8 mouse cellular contexts compared by ENCODE assay signal in the genomic region with DNA sequence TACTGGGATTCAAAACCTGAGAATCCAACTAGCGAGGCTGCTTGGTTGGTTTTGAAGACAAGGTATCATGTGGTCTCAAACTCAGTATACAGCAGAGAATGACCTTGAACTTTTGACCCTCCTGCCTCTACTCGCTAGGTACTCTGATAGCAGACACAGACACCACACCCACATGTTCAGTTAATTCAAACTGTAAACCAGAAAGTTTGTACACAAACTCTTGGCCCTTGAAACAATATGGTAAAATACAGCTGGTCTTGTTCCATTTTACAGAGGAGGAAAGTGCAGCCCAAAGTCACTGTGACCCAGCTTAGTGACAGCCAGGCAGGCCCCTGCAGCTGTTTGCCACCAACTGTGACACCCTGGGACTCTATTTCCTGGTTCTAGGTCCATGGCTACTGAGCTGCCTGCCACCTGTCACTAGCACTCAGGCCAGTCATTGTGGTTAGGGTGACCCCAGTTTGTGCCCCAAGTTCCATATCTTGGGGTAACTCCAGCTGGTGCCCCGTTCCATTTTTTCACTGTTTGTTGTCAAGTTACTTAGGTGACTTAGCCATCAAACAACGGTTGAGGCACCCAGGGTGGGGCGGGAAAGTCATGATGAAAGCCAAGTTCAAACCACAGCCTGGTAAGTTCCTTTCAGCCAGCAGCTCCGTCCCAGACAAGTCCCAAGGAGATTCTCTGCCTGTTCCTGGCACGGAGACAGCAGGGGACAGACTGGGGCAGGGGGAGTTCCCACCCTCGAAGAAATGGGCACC. TPM values are rescaled to one million over a fixed set of nuclear protein-coding genes. Genes with fewer than 3 reads are reported as not detected.
DNase-seq lines count a peak whose midpoint lies in the region; ATAC-seq lines count a peak whose summit lies in the region.

No protein-coding gene starts in this region.

- peaks cover 4% of the 10 kb centered on the region; the same call in 1 of the 2 replicates for H3K36me3 ChIP-seq in erythroblast, embryonic 14.5 days (ENCODE audit: control insufficient read depth)
- H3K36me3 ChIP-seq in hindbrain, embryonic 14.5 days (replicated peaks; ENCODE audit: control insufficient read depth, insufficient read depth), result no peaks in the 10 kb centered on the region

- H3K27ac ChIP-seq in hindbrain, embryonic 14.5 days, result no peak overlapping the region

- no peak for ATAC-seq in erythroblast, adult 5-6 weeks (replicated peaks; ENCODE audit: low FRiP score, poor library complexity, severe bottlenecking)
- ATAC-seq in hindbrain, embryonic 14.5 days (ENCODE audit: low FRiP score), result no peak

- peaks cover 8% of the 10 kb centered on the region for H3K9me3 ChIP-seq in erythroblast, embryonic 14.5 days (ENCODE audit: control insufficient read depth, low read length)
- H3K9me3 ChIP-seq in hindbrain, embryonic 14.5 days (ENCODE audit: control insufficient read depth, low read length), result no peaks in the 10 kb centered on the region

- WGBS in hindbrain, embryonic 14.5 days, result 46% methylated on average over 8 of the region's 8 CpGs

- H3K27me3 ChIP-seq in erythroblast, embryonic 14.5 days (ENCODE audit: control insufficient read depth), result no peaks in the 10 kb centered on the region; the same call in 1 of the 2 replicates
- H3K27me3 ChIP-seq in hindbrain, embryonic 14.5 days (ENCODE audit: control insufficient read depth, insufficient read depth, low read length), result peaks cover 22% of the 10 kb centered on the region

- no peak overlapping the region for H3K9ac ChIP-seq in hindbrain, embryonic 14.5 days

- peak; percentile 89 for DNase-seq in T-cell, adult 2 months (ENCODE audit: low spot score)
- DNase-seq in hindbrain, embryonic 14.5 days (ENCODE audit: low spot score), result no peak
- peak; percentile 56 for DNase-seq in lung, postnatal 14 days
- DNase-seq in spleen, postnatal 10 days (ENCODE audit: low spot score in 2 of 2), result peak; percentile 39 to 59
- no peak for DNase-seq in left cerebral cortex, adult 8-10 months (ENCODE audit: low spot score in 2 of 2)
- DNase-seq in frontal cortex, postnatal 10 days (ENCODE audit: low spot score in 2 of 2), result no peak

- H3K4me1 ChIP-seq in erythroblast, embryonic 14.5 days (ENCODE audit: control insufficient read depth), result peaks cover 40% of the 10 kb centered on the region
- no peaks in the 10 kb centered on the region for H3K4me1 ChIP-seq in hindbrain, embryonic 14.5 days (replicated peaks; ENCODE audit: control insufficient read depth, insufficient read depth, low read length)

- peak overlapping the region; percentile 4 for H3K4me3 ChIP-seq in erythroblast, embryonic 14.5 days (replicated peaks)
- H3K4me3 ChIP-seq in hindbrain, embryonic 14.5 days (replicated peaks; ENCODE audit: low read length), result no peak overlapping the region

- peak overlapping the region; percentile 87 for H3K4me2 ChIP-seq in hindbrain, embryonic 14.5 days (replicated peaks)

RNA-seq across cellular contexts. Expression of a gene that starts 1.2 kb away (rescaled TPM):
- polyA plus RNA-seq in erythroblast, embryonic 14.5 days (2012), result 0.17 and 0.35 TPM in 2 replicates
- 31.8 and 56.7 TPM in 2 replicates for total RNA-seq in erythroblast, adult 5-6 weeks (2015; ENCODE audit: low replicate concordance)
- total RNA-seq in erythroblast, adult 5-6 weeks (2017; ENCODE audit: low replicate concordance), result 17.1 and 27.1 TPM in 2 replicates
- polyA plus RNA-seq in hindbrain, embryonic 14.5 days (2014; fragmentation: Nextera tagmentation; extraction: Ambion mirVana), result 13.5 and 13.7 TPM in 2 replicates
- 10 to 100 TPM in 1 of 4 experiments, 1 to 10 TPM in 3; 8.3 to 12.2 (median 8.8) TPM for total RNA-seq in left cerebral cortex, adult 8-10 months (2022)

RNA-seq across cellular contexts. Expression of a gene that starts 24.9 kb away (rescaled TPM):
- polyA plus RNA-seq in erythroblast, embryonic 14.5 days (2012), result 3.0 and 5.3 TPM in 2 replicates
- 20.1 and 40.0 TPM in 2 replicates for total RNA-seq in erythroblast, adult 5-6 weeks (2015; ENCODE audit: low replicate concordance)
- 36.5 and 37.3 TPM in 2 replicates for total RNA-seq in erythroblast, adult 5-6 weeks (2017; ENCODE audit: low replicate concordance)
- polyA plus RNA-seq in hindbrain, embryonic 14.5 days (2014; fragmentation: Nextera tagmentation; extraction: Ambion mirVana), result 85.6 and 87.4 TPM in 2 replicates
- total RNA-seq in left cerebral cortex, adult 8-10 months (2022), result 10 to 100 TPM; 14.4 to 18.4 (median 16.3) TPM

RNA-seq across cellular contexts. Expression of a gene that starts 40.9 kb away (rescaled TPM):
- polyA plus RNA-seq in erythroblast, embryonic 14.5 days (2012), result 1.2 and 1.7 TPM in 2 replicates
- 5.2 and 9.0 TPM in 2 replicates for total RNA-seq in erythroblast, adult 5-6 weeks (2015; ENCODE audit: low replicate concordance)
- 22.3 and 30.6 TPM in 2 replicates for total RNA-seq in erythroblast, adult 5-6 weeks (2017; ENCODE audit: low replicate concordance)
- polyA plus RNA-seq in hindbrain, embryonic 14.5 days (2014; fragmentation: Nextera tagmentation; extraction: Ambion mirVana), result 30.2 and 30.4 TPM in 2 replicates
- 10 to 100 TPM; 52.2 to 66.2 (median 54.8) TPM for total RNA-seq in left cerebral cortex, adult 8-10 months (2022)

Comparison
In these comparisons a context has a peak if more than half of its experiments do, and no peak if none do; other contexts are left out.
1. DNase-seq: peak in T-cell, adult 2 months (single experiment), lung, postnatal 14 days (single experiment) and spleen, postnatal 10 days (2 of 2); none in hindbrain, embryonic 14.5 days (single experiment), left cerebral cortex, adult 8-10 months (0 of 2) and frontal cortex, postnatal 10 days (0 of 2).